Mouse (Mus musculus) testis, adult 2 months (tissue): ENCODE measurements around the gene Hck.

Source experiments
- CTCF ChIP-seq: fragments of 200-500 bp; IDR thresholded peaks from 2 replicates; pipeline ENCODE4 v1.5.1; 2012; ENCODE audit warnings: low read depth, mild to moderate bottlenecking, inconsistent platforms, low read length, moderate library complexity; ENCODE audit not compliant: control insufficient read depth, insufficient read depth, insufficient replicate concordance
- POLR2A ChIP-seq: fragments of 200-500 bp; IDR thresholded peaks from 2 replicates; pipeline ENCODE4 v1.6.1; 2012; ENCODE audit warnings: low read depth, mild to moderate bottlenecking, inconsistent platforms, low read length, moderate library complexity; ENCODE audit not compliant: control insufficient read depth

DNA sequence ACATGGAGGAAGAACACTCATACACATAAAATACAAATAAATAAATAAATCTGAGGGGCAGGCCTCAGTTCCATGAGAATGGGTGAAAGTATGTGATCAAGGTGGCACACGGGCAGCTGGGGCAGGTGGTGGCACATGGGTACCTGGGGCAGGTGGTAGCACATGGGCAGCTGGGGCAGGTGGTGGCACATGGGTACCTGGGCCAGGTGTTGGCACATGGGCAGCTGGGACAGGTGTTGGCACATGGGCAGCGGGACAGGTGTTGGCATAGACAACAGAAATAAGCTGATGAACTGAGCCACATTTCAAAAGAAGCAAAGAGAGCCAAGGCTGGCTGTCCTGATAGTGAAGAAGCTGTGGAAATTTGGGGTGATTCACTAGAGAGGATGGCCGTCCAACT lies 41.5 kb downstream of the Hck start:
- TF ChIP-seq POLR2A (no peak), CTCF (no peak)
